Mouse (Mus musculus): ENCODE measurements around the gene Ly6g6e.

GRCm38 (mm10) chr17:35047688-35048087, 29.0 kb upstream of the Ly6g6e start:
- TF ChIP-seq CTCF (IDR thresholded peaks at IDR 0.05; ENCODE audit: low read depth, low read length): no peak
- TF ChIP-seq POLR2A (IDR thresholded peaks at IDR 0.05; ENCODE audit: insufficient read depth, low read length): no peak
